Mouse (Mus musculus) monocyte, adult 5-6 weeks (primary cell): ENCODE data around the gene Ninl. TPM values are rescaled to one million over a fixed set of nuclear protein-coding genes. Genes with fewer than 3 reads are reported as not detected.
"Not testable (repeated sequence)": the region's sequence is repeated elsewhere in the genome, so short reads cannot be mapped to it uniquely, and the experiment has no call there.

Experiments
- ATAC-seq: fragments of 153-309, 156-312 bp; replicated peaks from 2 replicates; pipeline ENCODE4 v1.8.0; 2017; ENCODE audit warnings: mild to moderate bottlenecking; ENCODE audit not compliant: low TSS enrichment, insufficient number of reproducible peaks, severe bottlenecking, poor library complexity, low FRiP score
- total RNA-seq: library from RNA; stranded (forward); fragments of 200-1000, 200-491, 200-594 nt; gene quantifications from 3 replicates; pipeline ENCODE4 v1.2.3, GENCODE M21; 2017

Ninl gene
- total RNA-seq, 1 experiment from 2014 or later: not detected

GRCm38 (mm10) chr2:150965951-150966350, 73.2 kb downstream of the Ninl start:
- ATAC-seq: no peak

GRCm38 (mm10) chr2:150964641-150965040, 74.5 kb downstream of the Ninl start:
- no peak for ATAC-seq

GRCm38 (mm10) chr2:150963246-150963645, 75.9 kb downstream of the Ninl start:
- no peak for ATAC-seq

GRCm38 (mm10) chr2:150959521-150959920, 79.7 kb downstream of the Ninl start:
- no peak; the same call in 1 of the 2 replicates for ATAC-seq

- no peak for ATAC-seq
These were observed 83.3 kb downstream of the Ninl start for GRCm38 (mm10) chr2:150955859-150956258.

- ATAC-seq: no peak
These were observed 88.0 kb downstream of the Ninl start for GRCm38 (mm10) chr2:150951201-150951600.

- ATAC-seq: no peak
These were observed 89.1 kb downstream of the Ninl start for GRCm38 (mm10) chr2:150950056-150950455.

GRCm38 (mm10) chr2:150949652-150950051, 89.5 kb downstream of the Ninl start:
- ATAC-seq: no peak

- no peak for ATAC-seq
These were observed 90.4 kb downstream of the Ninl start for GRCm38 (mm10) chr2:150948786-150949185.

GRCm38 (mm10) chr2:150947880-150948611, 91.1 kb downstream of the Ninl start:
- ATAC-seq: not testable (repeated sequence)

- ATAC-seq: not testable (repeated sequence)
These were observed 91.8 kb downstream of the Ninl start for GRCm38 (mm10) chr2:150947341-150947740.

- no peak for ATAC-seq
These were observed 95.2 kb downstream of the Ninl start for GRCm38 (mm10) chr2:150944017-150944416.

- ATAC-seq: no peak
These were observed 104.5 kb downstream of the Ninl start for GRCm38 (mm10) chr2:150934659-150935058.

GRCm38 (mm10) chr2:150933482-150933881, 105.7 kb downstream of the Ninl start:
- 0 out of 2 replicates have a peak, but pooled peaks have one; percentile 25 for ATAC-seq

GRCm38 (mm10) chr2:150930806-150931205, 108.4 kb downstream of the Ninl start:
- no peak for ATAC-seq

GRCm38 (mm10) chr2:150929156-150929555, 110.0 kb downstream of the Ninl start:
- no peak for ATAC-seq

GRCm38 (mm10) chr2:150927038-150927720, 112.0 kb downstream of the Ninl start:
- ATAC-seq: no peak

GRCm38 (mm10) chr2:150923505-150923904, 115.7 kb downstream of the Ninl start:
- no peak for ATAC-seq

GRCm38 (mm10) chr2:150923026-150923425, 116.2 kb downstream of the Ninl start:
- no peak for ATAC-seq

- peak; percentile 55; the same call in 1 of the 2 replicates for ATAC-seq
These were observed 117.0 kb downstream of the Ninl start for GRCm38 (mm10) chr2:150922165-150922564.
